Mouse (Mus musculus): ENCODE data around the gene Dennd1a. TPM values are rescaled to one million over a fixed set of nuclear protein-coding genes. Genes with fewer than 3 reads are reported as not detected.

Dennd1a gene
- total and polyA plus RNA-seq, 2 experiments: 13.0 to 14.5 TPM

DNA sequence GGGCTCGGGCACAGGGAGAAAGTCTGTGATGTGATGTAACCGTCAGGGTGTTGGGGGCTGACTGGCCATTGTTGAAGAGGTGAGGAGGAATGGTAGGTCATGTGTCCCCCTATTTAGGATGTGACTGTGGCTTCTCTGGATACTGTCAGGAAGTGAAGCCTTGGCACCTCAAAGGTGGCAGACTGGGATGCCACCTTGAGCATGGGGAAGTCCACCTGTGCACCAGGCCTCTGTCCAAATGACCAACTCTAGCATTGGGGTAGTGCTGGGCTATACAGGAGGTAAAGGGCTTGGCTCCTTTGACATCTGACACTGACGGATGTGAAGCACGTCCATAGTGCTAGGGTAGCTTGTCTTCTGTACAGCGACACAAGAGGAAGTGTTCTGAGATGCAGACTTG, 474.8 kb downstream of the Dennd1a start:
- Histone ChIP-seq H3K27me3 (ENCODE audit: control insufficient read depth, insufficient read depth, low read length) (no peaks in the 10 kb centered on the region), H3K4me1 (ENCODE audit: control insufficient read depth, insufficient read depth, low read length) (no peaks in the 10 kb centered on the region), H3K9ac (ENCODE audit: low read depth, low read length) (no peak overlapping the region), H3K79me2 (ENCODE audit: control insufficient read depth, insufficient read depth, low read length) (no peaks in the 10 kb centered on the region), H3K27ac (replicated peaks; ENCODE audit: insufficient read depth, low read depth, low read length) (no peak overlapping the region), H3K4me3 (ENCODE audit: insufficient read depth, low read depth, low read length) (no peak overlapping the region), H3K36me3 (ENCODE audit: control insufficient read depth, insufficient read depth, low read length) (peaks cover 5% of the 10 kb centered on the region; the same call in 1 of the 2 replicates)
- DNase-seq (ENCODE audit: extremely low read depth, low read depth, low spot score): no peak
- 96% methylated on average over 5 of the region's 5 CpGs for WGBS
- no peak for TF ChIP-seq CTCF (IDR thresholded peaks at IDR 0.05; ENCODE audit: low read depth, low read length)
- TF ChIP-seq POLR2A (IDR thresholded peaks at IDR 0.05; ENCODE audit: extremely low read depth, insufficient read depth, low read length): no peak

DNA sequence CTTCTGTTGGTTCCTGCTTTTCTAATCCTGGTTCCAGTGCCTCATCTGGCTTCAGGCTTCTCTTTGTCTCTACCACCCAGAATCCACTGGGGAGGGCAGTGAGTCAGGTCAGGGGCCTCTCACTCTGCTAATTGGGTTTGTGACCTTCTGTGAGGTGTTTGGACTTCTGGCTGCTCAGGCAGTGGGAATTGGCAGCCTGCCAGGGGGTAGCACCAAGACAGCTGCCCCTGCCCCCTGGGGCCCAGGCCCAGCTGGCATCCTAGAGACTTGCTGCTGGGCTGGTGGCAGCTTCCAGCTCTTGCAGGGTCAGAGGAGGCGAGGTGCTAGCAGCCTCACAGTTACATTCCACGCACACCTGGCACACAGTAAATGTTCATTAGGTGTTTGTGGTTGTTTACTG, 475.5 kb downstream of the Dennd1a start:
- Histone ChIP-seq H3K27ac (replicated peaks; ENCODE audit: insufficient read depth, low read depth, low read length) (no peak overlapping the region), H3K79me2 (ENCODE audit: control insufficient read depth, insufficient read depth, low read length) (no peaks in the 10 kb centered on the region), H3K36me3 (ENCODE audit: control insufficient read depth, insufficient read depth, low read length) (peaks cover 5% of the 10 kb centered on the region; the same call in 1 of the 2 replicates), H3K27me3 (ENCODE audit: control insufficient read depth, insufficient read depth, low read length) (no peaks in the 10 kb centered on the region), H3K4me3 (ENCODE audit: insufficient read depth, low read depth, low read length) (no peak overlapping the region), H3K9ac (ENCODE audit: low read depth, low read length) (no peak overlapping the region), H3K4me1 (ENCODE audit: control insufficient read depth, insufficient read depth, low read length) (no peaks in the 10 kb centered on the region)
- peak; percentile 9 for DNase-seq (ENCODE audit: extremely low read depth, low read depth, low spot score)
- no peak for TF ChIP-seq POLR2A (IDR thresholded peaks at IDR 0.05; ENCODE audit: extremely low read depth, insufficient read depth, low read length)
- no peak for TF ChIP-seq CTCF (IDR thresholded peaks at IDR 0.05; ENCODE audit: low read depth, low read length)
- 89% methylated on average over 2 of the region's 2 CpGs for WGBS

DNA sequence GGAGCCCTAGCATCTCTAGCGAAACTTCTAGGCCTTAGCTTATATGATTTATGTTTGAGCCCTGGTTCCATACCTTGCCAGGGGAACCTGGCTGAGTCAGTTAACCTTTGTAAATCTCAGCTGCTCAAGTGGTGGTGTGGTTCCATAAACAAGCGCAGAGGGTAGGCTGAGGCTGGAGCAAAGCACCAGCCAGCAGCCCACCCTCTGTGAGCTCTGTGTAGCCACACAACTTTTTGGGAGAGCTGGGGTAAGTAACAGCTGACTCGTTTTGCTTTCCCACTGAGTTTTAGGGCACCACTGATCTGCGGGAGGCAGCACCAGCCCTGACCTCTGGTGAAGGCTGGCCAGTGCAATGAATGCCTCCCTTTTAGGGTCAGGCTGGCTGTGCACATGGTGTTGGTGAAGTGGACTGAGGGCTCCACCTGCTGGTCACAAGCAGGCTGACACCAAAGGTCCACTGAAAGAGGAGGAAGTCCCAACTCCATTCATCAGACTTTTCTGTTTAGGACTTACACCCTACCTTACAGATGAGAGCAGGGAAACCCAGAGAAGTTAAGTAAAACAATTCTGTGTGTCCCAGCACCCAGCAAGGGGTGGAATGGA, 484.5 kb downstream of the Dennd1a start:
- 55% methylated on average over 4 of the region's 4 CpGs for WGBS
- H3K79me2 ChIP-seq (ENCODE audit: control insufficient read depth, insufficient read depth, low read length): no peaks in the 10 kb centered on the region
- no peaks in the 10 kb centered on the region for H3K27me3 ChIP-seq (ENCODE audit: control insufficient read depth, insufficient read depth, low read length)

DNA sequence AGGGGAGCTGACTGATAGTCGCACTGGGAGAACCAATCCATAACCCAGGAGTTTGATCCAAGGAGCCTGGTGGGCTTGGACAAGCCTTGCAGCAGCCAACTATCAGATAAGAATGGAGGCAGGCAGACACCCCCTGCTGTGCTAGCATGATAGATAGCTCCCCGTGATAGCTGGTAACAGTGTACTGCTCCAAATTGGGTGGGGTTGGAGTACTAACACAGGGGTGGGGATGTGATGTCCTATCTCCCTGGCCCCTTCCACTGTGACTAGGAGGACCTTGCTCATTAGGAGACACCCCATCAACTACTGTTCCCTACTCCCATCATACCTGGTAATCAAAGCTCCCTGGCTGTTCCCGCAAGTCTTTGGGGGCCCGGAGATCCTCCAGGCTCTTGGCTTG, 485.5 kb downstream of the Dennd1a start:
- H3K9ac ChIP-seq (ENCODE audit: low read depth, low read length): no peak overlapping the region
- no peak overlapping the region for H3K27ac ChIP-seq (replicated peaks; ENCODE audit: insufficient read depth, low read depth, low read length)
- no peaks in the 10 kb centered on the region for H3K79me2 ChIP-seq (ENCODE audit: control insufficient read depth, insufficient read depth, low read length)
- no peak for DNase-seq (ENCODE audit: extremely low read depth, low read depth, low spot score)
- WGBS: 92% methylated on average over 4 of the region's 4 CpGs
- no peaks in the 10 kb centered on the region for H3K27me3 ChIP-seq (ENCODE audit: control insufficient read depth, insufficient read depth, low read length)
- H3K4me1 ChIP-seq (ENCODE audit: control insufficient read depth, insufficient read depth, low read length): no peaks in the 10 kb centered on the region
- no peak overlapping the region for H3K4me3 ChIP-seq (ENCODE audit: insufficient read depth, low read depth, low read length)
- H3K36me3 ChIP-seq (ENCODE audit: control insufficient read depth, insufficient read depth, low read length): peaks cover 3% of the 10 kb centered on the region; the same call in 1 of the 2 replicates
- TF ChIP-seq POLR2A (IDR thresholded peaks at IDR 0.05; ENCODE audit: extremely low read depth, insufficient read depth, low read length): no peak

More for the DNA sequence above, 484.5 kb downstream of the Dennd1a start:
- DNase-seq (ENCODE audit: extremely low read depth, low read depth, low spot score): peak; percentile 24
- H3K36me3 ChIP-seq (ENCODE audit: control insufficient read depth, insufficient read depth, low read length): peaks cover 3% of the 10 kb centered on the region; the same call in 1 of the 2 replicates
- no peak overlapping the region for H3K27ac ChIP-seq (replicated peaks; ENCODE audit: insufficient read depth, low read depth, low read length)
- H3K9ac ChIP-seq (ENCODE audit: low read depth, low read length): no peak overlapping the region
- H3K4me1 ChIP-seq (ENCODE audit: control insufficient read depth, insufficient read depth, low read length): no peaks in the 10 kb centered on the region
- no peak overlapping the region for H3K4me3 ChIP-seq (ENCODE audit: insufficient read depth, low read depth, low read length)
- TF ChIP-seq CTCF (IDR thresholded peaks at IDR 0.05; ENCODE audit: low read depth, low read length) (peak; percentile 93), POLR2A (IDR thresholded peaks at IDR 0.05; ENCODE audit: extremely low read depth, insufficient read depth, low read length) (no peak)

DNA sequence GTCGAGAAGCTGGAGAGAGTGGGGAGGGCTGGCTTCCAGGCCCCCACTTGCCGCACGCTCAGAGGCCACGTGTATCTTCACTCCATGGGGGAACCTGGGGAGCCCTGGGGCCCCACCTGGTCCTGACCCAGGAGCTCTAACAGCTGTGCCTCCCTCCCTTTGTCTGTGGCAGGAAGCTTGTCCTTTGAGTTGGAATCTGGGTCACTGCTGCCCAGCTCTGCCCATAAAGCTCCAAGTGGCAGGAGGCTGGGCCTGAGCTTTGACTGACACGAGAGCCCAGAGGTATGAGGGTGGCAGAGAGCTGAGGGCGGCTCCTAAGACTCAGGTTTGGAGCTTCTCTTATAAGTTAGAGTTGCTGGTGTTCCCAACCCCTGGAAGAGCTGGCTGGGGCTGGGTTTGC, 488.1 kb downstream of the Dennd1a start:
- Histone ChIP-seq H3K27ac (replicated peaks; ENCODE audit: insufficient read depth, low read depth, low read length) (no peak overlapping the region), H3K36me3 (ENCODE audit: control insufficient read depth, insufficient read depth, low read length) (peaks cover 3% of the 10 kb centered on the region; the same call in 1 of the 2 replicates), H3K9ac (ENCODE audit: low read depth, low read length) (no peak overlapping the region), H3K27me3 (ENCODE audit: control insufficient read depth, insufficient read depth, low read length) (no peaks in the 10 kb centered on the region), H3K4me1 (ENCODE audit: control insufficient read depth, insufficient read depth, low read length) (no peaks in the 10 kb centered on the region), H3K4me3 (ENCODE audit: insufficient read depth, low read depth, low read length) (no peak overlapping the region), H3K79me2 (ENCODE audit: control insufficient read depth, insufficient read depth, low read length) (no peaks in the 10 kb centered on the region)
- 86% methylated on average over 6 of the region's 6 CpGs for WGBS
- DNase-seq (ENCODE audit: extremely low read depth, low read depth, low spot score): no peak
- no peak for TF ChIP-seq POLR2A (IDR thresholded peaks at IDR 0.05; ENCODE audit: extremely low read depth, insufficient read depth, low read length)
- no peak for TF ChIP-seq CTCF (IDR thresholded peaks at IDR 0.05; ENCODE audit: low read depth, low read length)

DNA sequence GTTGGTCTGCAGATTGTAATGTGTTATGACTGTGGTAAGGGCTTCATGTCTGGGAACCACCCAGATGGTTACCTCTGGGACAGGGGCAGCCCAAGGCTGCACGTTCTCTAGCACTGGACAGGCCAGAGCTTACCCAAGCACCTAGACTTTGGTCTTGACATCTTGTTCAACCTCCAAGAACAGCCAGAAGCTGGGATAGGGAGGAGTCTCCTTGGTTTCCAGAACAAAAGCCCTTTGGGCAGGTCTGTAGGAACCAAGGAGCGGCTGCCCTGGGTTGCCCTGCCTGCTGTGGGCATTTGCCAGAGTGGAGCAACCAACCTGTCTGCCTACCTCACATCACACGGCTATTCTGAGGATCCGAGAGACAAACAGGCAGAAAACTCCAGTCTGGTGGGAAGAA, 490.1 kb downstream of the Dennd1a start:
- no peaks in the 10 kb centered on the region for H3K4me1 ChIP-seq (ENCODE audit: control insufficient read depth, insufficient read depth, low read length)
- TF ChIP-seq CTCF (IDR thresholded peaks at IDR 0.05; ENCODE audit: low read depth, low read length) (no peak), POLR2A (IDR thresholded peaks at IDR 0.05; ENCODE audit: extremely low read depth, insufficient read depth, low read length) (no peak)
- H3K36me3 ChIP-seq (ENCODE audit: control insufficient read depth, insufficient read depth, low read length): peaks cover 3% of the 10 kb centered on the region; the same call in 1 of the 2 replicates
- no peak overlapping the region for H3K9ac ChIP-seq (ENCODE audit: low read depth, low read length)
- 83% methylated on average over 4 of the region's 4 CpGs for WGBS
- H3K79me2 ChIP-seq (ENCODE audit: control insufficient read depth, insufficient read depth, low read length): no peaks in the 10 kb centered on the region
- peaks cover 8% of the 10 kb centered on the region for H3K27me3 ChIP-seq (ENCODE audit: control insufficient read depth, insufficient read depth, low read length)
- no peak overlapping the region for H3K4me3 ChIP-seq (ENCODE audit: insufficient read depth, low read depth, low read length)
- no peak for DNase-seq (ENCODE audit: extremely low read depth, low read depth, low spot score)
- no peak overlapping the region for H3K27ac ChIP-seq (replicated peaks; ENCODE audit: insufficient read depth, low read depth, low read length)

Measured in liver, adult 2 months (tissue).